Mouse (Mus musculus): ENCODE data around the gene Prr5l. TPM values are rescaled to one million over a fixed set of nuclear protein-coding genes. Genes with fewer than 3 reads are reported as not detected.

Gene Prr5l
- total RNA-seq, 2 experiments from 2014 or later, result 3.7 to 7.0 TPM

DNA sequence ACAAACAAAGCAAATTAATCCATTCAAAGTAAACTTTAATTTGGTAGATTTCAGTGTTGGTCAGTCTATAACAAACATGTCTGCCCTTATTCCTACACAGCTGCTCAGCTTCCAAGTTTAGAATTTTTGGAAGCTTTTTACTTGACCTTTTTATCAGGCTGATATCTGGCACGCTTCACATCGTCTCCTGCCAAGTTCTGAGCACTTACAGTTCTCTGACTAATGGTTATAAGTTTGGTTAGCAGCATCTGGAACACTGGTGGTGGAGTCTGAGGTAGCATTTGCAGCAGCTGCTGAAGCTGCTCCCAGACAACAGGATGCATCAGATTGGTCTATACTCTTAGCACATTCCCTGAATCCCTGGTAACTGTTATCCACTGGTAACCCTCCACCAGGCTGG, 1.5 kb upstream of the Prr5l start:
- DNase-seq (ENCODE audit: low spot score in 2 of 2), result no peak

DNA sequence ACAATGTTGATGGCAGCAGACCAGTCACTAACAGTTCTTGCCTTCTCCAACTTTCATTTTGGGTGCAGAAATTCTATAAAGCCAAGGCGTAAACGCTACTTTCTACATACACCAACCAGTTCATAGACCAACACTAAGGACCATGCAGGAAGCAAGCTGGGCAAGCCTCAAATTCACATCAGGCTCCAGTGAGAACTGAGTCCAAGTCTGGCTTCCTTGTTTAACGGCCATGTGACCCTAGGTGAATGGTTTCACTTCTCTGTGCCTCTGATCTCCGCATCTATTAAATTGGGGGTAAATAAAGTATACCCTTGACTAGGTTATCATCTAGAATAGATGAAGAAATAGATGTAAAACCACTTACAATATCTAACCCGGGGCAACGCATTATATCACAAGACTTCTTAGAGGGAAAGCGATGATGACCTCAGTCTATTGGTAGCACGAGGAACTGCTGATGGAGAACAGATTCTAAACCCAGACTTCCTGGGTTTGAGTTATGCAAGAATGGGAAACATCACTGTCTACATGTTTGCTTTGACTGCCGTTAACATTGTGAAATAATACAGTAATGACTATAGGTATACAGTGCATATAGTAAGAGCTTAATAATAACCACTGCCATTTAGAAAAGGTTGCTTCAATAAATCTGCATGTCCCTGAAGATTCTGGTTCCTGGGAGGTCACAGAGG, 1.2 kb downstream of the Prr5l start:
- no peak for DNase-seq (ENCODE audit: low spot score in 2 of 2)

DNA sequence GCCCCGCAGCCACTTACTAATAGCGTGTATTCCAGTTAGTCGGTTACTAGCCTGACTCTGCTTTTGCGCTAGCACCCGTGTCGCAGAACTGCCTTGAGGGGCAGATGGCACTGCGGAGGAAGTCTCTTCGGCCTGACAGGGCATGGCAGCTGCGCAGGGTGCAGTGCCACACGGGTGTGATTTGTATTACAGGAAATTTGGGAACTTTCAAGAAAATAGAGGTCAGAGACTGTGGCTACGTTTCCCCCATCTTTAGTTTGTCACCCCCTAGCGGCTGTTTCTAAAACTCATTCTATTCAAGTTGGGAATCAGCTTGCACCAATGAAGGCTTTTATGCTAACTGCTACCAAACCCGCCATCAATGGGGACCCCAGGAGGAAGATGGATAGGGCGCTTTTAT, 11.6 kb downstream of the Prr5l start:
- peak; percentile 26 to 62 for DNase-seq (ENCODE audit: low spot score in 2 of 2)

DNA sequence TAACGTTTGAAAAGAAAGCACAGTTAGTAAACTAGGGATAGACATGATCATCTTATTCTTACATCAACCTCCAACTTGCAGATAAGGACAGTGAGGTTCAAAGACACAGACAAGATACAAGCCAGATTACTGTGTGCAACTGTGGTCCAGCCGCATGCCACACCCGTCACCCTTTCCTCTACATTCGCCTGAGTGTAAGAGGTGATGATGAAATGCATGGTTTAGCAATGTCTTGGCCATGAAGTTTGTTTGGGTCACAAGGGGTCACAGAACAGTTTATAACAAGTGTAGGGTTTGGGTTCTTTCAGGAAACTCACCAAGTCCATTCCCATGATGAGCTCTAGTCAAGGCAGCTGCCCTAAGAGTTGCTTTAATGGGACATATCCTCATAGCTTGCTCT, 14.1 kb downstream of the Prr5l start:
- no peak for DNase-seq (ENCODE audit: low spot score in 2 of 2)

DNA sequence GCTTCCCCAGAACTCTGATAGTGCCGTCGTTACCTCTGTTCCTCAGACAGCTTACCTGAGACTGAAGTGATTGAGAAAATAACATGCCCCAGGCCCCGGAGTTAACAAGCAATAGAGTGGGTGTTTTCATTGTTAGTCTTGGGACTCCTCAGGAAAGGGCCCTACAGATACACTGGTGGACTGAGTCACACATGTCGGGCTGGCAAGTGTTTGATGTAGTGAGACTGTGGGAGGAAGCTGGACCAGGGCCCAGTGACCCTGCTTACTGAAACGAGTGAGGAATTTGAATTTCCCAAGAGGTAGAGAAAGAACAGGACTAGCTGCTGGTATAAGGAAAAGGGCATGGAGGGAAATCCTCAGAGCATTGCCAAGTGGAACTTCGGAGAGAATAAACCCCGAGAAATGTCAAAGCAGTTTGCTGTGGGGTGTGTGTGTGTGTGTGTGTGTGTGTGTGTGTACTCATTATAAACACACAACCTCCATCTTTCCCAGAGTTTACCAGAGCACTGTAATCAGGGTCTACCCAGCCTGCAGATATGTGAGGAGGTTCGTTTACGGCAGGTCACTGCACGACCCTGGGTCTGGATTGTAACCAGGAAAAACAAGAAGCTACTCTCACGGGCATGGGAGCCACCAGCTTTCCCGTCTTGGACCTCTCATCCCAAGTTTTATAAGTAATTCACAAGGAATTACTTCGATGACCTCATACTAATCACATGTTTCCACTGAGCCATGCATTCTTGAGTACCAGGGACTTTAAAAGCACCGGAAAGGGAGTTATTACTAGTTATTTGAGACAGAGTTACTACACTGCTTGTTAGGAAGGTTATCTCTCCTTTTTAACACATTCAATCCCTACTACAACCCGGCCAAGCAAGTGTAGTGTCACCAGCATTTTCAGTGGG, 20.4 kb downstream of the Prr5l start:
- DNase-seq (ENCODE audit: low spot score in 2 of 2), result no peak

DNA sequence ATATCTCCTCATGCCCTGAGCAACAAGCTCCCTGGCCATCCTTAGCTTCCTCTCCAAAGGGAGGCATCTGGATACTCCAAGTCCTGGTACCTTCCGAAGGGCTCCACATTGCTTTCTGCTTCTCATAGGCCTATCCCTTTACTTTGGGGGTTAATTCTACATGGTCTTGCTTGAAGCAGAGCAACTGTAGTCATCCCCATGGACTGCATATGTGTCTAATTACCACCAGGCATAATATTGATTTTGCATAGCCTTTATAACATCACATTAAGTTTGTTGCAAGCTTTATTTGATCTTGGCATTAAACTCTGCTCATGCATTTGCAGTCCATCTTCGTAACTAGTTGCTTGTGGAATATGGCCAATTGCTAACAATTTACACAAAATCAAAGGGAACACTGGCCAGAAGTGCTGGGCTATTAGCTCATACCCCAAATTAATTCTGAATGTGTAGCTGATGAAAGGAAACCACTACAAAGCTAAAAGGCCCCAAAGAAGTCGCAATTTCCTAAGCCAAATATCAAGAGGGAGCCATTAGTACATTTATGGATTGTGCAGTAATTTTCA, 21.8 kb downstream of the Prr5l start:
- peak in 1 of 2 experiments; percentile 29 for DNase-seq (ENCODE audit: low spot score in 2 of 2)

DNA sequence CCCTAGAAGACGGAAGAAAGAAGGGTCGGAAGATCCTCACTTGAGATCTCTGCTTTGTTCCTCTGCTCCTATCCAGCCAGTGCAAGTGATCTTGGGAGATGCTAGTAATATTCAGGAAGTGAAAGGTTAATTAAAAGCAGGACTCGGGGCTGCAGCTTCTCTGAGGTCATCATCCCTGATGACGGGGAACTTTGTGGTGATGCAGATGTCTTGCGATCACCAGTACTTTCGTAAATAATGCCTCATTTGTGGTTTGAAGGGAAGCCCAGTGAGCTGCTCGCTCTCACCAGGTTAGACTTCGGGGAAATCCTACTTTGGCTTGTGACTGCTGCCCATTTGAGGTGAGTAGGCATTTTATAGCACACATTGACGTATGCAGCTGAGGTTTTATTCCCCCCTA, 26.7 kb downstream of the Prr5l start:
- DNase-seq (ENCODE audit: low spot score in 2 of 2), result no peak

DNA sequence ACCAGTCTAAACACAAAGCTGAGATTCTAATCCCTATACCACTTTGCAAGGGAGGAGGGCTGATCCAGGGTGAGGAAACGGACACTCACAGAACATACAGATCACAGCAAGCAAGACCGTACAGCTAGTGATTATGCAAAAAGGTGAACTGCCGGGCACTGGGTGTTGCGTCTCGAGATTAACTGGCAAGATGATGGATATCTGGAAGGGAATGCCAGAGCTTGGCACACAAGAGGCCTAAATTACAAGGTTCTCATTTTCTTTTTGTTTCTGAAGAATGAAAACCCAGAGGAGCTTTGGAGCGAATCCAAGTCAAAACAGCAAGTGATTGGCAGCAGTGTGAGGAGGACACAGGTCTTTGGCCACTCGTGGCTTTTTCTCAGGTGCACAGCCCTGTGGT, 28.0 kb downstream of the Prr5l start:
- DNase-seq (ENCODE audit: low spot score in 2 of 2), result no peak

DNA sequence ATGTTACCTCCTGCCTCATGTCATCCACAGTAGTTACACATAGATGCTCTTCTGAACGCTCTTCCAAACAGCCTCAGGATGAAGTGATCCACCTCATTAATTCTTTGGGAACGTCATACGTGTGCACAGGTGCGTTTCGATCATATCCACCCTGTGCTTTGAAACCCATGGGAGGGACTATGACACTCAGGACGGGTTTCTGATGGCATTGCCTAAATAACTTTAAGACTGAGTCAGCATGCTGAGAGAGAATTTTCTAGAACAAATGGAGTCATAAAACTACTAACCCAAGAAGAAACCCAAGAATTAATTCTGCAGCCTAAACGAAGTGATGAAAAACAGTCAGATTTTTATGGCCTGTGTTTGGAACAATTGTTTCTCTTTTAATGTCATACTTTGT, 40.1 kb downstream of the Prr5l start:
- no peak for DNase-seq (ENCODE audit: low spot score in 2 of 2)

DNA sequence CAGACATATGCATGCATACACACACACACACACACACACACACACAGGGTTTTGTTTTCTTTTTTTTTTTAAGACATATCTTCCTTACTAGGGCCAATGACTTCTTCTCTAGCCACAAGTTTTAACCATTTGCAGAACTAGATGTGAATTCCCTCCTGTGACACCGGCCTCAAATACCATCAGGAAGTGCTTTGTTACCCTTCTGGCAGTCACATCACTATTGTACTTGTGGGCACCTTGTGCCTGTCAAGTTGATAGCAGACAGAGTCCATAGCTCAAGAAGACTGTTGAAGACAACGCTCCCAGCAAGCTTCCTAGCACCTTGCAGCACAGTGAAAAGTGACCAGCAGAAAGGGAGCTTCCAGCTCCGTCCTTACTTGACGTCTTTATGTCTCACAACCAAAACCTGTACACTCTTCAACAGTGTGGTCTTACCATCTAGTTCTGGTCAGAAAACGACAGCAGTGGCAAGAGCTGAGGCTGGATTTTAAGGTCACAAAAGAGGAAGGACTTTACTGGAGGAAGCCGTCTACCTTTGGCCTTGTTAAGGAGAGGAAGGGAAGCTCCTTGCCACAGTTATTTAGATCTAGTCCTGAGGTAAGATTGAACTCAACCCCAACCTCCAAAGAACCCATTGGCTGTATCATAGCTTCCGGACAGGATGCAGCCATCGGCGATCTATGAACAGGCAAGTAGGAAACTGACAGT, 47.9 kb downstream of the Prr5l start:
- no peak for DNase-seq (ENCODE audit: low spot score in 2 of 2)

DNA sequence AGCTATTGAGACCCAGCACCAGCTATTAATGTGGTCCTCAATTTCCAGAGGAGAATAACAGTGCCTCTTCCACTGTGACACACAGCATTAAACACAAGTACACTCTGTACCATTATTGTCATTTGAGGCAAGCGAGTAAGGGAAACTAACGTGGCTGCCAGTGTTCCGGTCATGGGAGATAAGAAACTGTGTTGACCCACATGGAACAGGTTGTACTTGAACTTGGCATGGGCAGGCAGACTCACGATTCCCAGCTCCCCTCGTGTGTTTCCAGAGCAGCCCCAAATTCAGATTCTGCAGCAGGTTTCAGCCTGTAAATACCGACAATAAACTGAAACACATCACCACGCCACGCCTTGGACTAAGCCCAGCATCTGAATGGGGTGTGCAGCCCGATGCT, 50.5 kb downstream of the Prr5l start:
- DNase-seq (ENCODE audit: low spot score in 2 of 2), result no peak

DNA sequence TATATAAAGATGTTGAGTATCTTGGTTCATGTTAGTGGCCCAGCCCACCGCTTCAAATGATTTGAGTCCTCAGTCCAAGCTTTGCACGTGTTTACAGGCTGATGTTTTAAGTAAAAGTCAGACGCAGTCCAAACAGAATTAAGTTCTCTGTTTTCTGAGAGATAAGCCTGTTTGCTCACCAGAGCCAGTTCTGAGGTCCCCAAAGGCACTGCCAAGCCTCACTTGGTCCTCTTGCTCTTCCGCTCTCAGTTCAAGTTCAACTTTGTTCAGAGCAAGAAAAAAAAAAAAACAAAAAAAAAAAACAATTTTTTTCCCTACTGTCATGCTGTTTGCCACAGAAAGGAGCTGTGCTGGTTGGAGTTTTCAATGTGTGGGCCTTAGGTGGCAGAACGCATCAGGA, 51.0 kb downstream of the Prr5l start:
- DNase-seq (ENCODE audit: low spot score in 2 of 2), result no peak

DNA sequence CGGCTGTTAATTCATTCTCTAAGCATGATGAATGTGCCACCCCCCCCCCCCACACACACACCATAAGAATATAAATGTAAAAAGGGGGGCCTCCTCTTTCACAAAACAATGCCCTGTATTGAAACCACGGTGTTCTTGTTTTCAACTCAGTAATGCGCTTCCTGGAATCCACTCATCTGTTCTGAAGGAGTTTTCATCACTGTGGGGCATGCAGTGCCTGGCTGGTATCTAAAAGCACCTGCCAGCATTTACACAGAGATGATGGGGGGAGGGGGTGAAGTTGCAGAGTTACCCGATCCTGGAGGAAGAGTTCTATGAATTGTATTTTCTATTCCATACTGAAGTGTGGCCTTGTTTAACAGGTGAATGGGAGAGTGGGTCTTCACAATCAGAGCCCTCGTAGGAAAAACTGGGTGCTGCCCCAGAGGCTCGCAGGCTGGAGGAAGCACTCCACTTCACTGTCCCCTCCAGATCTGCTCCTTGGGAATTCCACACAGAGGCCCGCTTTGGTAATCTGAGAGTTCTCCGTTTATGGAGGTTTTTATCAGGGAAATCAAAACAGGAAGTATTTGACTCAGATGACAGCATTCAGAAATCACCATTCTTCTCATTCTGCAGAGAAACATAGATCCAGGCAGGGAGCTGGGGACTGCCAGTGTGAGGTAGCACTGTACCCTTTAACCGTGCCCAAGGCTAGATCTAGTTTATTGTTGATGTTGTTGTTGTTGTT, 52.5 kb downstream of the Prr5l start:
- no peak for DNase-seq (ENCODE audit: low spot score in 2 of 2)

DNA sequence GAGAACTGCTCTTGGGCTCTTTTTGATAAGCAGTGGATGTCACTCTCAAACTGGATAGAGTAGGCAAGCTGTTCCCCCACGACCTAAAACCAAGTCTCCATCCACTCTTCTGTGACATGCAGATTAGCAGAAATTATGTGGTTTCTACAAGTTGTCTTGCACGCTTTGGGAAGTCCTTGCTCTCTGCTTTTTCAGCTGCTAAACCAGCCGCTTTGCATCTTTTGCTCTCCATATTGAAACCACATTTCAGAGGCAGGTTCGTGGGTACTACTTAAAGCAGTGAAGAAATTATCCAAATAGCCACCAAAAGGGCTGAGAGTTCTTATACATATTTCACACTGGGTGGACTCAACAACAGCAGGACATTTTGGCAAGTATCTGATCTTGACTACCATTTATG, 53.8 kb downstream of the Prr5l start:
- DNase-seq (ENCODE audit: low spot score in 2 of 2), result no peak

DNA sequence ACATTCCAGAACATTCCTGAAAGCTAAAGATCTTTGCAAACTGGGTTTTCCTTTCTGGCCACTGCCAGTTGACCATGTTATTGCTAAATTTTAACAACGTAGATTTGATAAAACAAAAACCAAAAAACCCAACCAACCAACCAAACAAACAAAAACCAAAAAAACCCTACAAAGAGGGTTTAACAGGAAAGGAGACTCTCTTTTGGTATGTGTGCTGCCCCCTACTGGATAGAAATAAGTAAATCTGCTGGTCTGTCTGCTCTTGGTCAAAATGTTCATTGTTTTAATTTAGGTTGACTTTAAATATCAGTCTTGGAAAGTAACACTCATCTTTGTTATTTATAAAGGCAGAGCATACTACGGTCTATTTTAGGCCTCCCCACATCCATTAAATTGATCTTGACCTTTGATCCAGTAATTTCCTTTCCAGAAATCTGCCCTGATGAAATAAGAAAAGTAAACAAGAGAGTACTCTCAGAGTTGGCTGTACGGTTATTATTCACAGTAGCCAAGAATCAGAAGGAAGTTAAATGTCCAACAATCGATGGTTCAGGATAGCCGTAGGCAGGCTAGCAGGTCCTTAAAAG, 54.7 kb downstream of the Prr5l start:
- peak in 1 of 2 experiments; percentile 30 for DNase-seq (ENCODE audit: low spot score in 2 of 2)

DNA sequence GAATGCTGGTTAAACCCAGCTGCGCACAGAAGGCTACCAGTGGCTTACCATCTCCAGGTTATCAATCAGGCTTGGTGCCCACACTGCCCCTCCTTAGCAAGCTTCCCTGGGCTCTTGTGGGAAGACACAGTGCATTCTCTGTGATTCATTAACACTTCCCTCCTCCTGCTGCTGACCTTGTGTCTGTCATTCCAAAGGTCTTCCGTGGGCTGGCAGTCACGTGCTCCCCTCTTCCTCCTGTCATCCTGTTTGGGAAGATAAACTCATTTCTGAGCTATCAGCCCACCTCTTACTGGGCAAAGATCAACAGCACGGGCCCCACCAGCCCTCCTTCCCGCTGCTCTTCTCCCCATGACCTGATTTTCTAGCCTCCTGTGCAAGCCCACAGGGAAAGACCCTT, 55.2 kb downstream of the Prr5l start:
- no peak for DNase-seq (ENCODE audit: low spot score in 2 of 2)

DNA sequence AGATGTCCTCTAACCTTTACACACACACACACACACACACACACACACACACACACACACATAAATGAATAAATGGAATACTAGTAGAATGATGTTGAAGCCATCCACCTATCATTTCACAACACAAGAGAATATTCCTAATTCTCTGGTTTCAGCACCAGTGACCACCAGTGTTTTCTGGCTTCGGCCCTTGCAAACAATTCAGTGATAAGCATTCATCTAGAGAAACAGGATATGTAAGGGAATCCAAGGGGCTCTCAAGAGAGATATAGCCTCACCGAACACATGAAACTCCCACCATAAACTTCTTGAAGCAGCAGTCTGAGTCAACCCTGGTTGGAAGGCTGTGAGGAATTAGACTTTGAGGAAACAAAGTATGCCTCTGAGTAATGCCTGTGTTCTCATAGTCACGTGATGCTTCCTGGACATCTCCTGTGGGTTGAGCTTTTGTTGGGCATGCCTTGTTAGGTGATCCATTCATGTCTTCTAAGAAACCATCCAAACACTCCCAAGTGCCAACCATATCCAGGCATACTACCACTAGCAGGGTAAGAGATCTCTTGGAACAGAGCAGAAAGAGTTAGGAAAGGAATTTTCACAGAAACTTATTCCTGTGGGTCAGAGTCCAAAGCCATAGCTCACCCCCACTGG, 55.8 kb downstream of the Prr5l start:
- DNase-seq (ENCODE audit: low spot score in 2 of 2), result no peak

DNA sequence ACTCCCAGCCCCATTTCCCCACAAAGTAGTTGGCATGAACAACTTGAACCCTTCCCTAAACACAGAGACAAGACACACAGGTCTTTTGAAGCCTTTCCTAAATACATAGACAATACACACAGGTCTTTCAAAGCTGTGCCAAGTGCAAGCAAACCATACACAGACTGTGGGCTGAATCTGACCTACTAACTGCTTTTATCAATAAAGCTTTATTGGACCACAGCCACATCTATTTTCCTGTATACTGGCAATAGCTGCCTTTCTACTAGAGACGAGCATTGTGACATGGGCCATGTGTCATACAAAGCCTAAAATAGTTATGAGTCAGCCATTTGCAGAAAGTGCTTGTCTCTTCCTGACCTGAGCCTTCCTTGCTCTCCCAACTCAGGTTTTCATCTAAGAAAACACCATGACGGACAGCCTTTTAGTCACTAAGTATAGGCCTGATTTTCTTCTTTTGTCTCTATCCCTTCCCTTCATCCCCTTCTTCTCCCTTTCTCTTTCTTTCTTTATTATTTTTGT, 56.6 kb downstream of the Prr5l start:
- no peak for DNase-seq (ENCODE audit: low spot score in 2 of 2)

DNA sequence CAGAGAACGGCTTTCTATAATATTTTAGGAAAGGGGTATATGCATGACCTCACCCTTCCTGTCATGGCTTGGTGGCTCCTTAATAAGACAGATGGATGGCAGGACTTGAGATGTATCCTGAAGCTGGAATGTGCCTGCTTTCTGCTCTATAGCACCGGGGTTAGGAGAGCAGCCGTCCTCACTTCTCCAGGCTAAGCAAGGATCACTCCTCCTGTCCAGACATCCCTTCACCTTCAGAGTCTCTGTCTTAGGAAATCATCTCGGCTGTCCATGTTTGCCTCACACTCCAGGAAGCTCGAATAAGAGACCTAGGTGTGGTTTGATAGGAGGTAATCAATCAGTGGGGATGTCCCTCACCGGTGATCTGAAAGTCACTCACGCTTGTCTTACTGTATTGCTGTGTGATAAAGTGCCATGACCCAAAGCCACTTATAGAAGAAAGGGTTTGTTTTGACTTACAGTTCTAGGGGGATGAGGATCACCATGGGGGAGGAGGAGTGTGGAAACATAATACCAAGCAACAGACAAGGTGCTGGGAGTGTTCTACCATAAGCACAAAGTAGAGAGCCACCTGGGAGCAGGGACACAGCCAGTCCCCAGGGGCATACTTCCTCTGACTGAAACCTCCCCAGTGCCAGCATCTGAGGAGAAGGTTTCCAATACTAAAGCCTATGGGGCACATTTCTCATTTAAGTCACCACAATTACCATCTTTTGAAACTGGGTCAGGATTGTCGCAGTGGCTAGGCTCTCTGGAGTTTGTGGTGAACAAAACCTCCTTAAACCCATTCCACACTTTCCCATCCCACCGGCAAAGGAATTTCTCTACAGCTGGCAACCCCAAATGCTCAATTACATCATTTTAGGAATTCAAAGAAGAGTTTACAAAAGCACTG, 57.4 kb downstream of the Prr5l start:
- DNase-seq (ENCODE audit: low spot score in 2 of 2), result no peak
